Mouse (Mus musculus): ENCODE measurements at regions not wholly inside any gene's neighbourhood (a gene's known extent, or its start where the extent isn't known, plus 50 kb on each side); places are given as distances from the start of the nearest gene placed in this dataset.

DNA sequence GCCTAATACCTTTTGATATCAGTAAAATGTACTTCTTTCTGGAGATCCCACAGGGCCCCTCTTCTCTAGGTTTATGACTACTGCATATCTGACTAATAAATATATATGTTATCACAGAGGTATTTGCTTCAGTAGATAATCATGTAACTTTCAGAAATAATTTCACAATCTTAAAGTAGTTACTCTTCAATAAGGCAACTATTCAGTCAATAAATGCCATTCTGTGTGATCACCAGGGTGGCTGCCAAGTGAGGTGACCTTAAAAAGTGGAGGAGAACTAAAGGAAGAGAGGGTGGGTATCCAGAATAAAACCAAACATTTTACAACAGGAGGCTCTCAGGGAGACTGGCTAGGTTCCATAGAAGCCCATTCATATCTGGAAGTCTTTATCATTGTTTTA is 748.4 kb downstream of the Inhba start:
- DNase-seq (ENCODE audit: low spot score in 2 of 2): no peak

DNA sequence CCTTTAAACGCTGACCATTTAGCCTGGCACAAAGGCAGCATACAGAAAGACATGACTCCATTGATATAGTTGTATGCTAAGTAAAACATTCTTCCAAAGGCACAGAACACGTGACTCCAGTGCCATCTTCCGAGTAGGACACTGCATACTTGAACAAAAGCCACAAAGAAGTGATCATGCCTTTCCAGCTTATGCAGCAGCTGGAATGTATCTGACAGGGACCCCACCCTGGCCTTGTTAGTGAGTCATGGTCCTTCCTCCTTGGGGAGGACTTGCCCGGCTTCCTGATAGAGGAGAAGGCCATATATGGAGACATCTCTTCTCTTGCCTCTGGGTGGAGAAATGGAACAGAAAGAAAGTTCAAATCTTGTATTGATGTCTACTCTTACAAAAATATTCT is 749.8 kb downstream of the Inhba start:
- peak; percentile 20 to 21 for DNase-seq (ENCODE audit: low spot score in 2 of 2)

DNA sequence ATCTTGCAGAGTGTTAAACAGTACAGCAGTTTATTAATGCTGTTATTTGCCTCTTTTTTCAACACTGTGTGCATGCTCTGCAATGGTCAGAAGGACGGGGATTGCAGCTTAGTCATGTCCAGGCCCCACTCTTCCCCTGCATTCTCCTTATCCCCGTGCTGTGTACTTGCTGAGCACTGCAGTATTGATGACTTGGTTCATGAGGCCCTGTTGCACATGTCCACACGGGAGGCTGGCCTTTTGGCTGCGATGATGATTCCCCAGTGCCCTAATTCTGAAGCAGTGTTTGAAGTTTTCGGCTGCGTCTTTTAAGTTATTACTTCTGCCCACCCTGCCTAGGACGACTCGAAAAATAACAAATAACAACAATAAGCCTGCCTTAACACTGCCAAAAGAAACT is 750.7 kb downstream of the Inhba start:
- DNase-seq (ENCODE audit: low spot score in 2 of 2): no peak

DNA sequence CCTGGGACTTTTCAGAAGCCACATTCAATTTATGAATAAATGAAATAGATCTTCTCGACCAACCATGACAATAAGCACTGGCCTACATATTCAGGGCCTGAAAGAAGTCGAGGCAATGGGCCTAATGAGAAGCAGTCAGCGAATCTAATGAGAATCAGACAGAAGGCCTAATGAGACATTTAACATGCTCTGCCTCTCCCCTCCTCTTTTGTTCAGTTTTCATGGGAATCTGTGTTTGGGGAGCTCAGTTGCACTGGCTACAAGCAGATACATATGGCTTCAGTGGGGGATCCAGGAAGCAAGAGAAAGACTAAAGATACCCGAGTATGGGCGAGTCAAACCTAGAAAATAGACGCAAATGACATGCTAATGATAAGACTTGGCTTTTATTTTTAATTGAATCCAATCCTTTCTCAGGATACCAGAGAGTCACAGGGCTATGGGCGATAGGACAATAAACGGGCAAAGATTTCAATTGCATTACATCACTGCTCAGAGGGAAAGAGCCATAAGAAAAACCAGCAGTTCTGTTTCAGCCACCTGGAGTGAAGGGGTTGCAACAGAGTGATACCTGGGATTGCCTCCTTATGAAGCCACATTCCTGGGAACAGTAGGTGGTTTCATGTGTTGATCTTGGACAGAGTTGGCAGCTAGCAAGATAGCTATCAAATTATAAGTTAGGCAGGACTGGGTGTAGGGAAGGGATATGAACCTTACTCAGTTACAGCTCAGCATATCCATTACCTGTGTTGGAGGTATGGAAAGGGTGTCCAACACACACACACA is 751.3 kb downstream of the Inhba start:
- no peak for DNase-seq (ENCODE audit: low spot score in 2 of 2)

DNA sequence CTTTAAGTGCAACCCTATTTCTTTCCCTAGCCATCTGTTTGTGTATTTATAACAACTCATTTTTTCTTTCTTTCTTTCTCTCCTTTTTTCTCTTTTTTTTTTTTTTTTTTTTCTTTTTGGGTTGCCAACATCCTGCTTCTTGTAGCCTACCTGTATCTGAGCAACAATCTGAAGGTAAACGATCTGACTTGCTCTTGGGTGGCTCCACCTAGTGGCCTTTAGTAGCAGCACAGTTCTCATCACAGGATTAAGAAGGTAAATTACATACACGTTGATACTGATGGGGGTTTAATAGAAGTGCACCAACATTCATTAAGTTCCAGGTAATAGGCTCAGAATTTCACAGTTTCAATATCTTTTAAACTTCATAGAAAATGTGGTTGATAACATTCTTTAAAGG is 752.1 kb downstream of the Inhba start:
- DNase-seq (ENCODE audit: low spot score in 2 of 2): peak in 1 of 2 experiments; percentile 23

DNA sequence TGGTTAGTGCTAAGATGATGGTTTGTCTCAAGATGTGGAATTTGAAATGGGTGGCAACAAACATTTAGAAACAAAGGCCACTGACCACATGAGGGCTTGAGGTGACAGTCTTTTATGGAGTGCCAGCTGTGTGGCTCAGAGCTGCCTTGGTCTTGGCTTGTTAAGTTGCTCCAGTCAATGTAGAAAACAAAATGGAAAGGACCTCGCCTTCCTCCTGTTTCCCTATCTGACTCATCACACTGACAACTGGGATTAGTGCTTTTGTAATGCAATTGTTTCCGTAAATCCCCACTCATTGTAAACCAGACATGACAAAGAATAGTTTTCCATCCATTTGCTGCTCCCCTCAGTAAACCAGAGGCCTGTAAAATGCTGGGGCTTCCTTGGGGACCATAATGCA is 757.8 kb downstream of the Inhba start:
- no peak for DNase-seq (ENCODE audit: low spot score in 2 of 2)

DNA sequence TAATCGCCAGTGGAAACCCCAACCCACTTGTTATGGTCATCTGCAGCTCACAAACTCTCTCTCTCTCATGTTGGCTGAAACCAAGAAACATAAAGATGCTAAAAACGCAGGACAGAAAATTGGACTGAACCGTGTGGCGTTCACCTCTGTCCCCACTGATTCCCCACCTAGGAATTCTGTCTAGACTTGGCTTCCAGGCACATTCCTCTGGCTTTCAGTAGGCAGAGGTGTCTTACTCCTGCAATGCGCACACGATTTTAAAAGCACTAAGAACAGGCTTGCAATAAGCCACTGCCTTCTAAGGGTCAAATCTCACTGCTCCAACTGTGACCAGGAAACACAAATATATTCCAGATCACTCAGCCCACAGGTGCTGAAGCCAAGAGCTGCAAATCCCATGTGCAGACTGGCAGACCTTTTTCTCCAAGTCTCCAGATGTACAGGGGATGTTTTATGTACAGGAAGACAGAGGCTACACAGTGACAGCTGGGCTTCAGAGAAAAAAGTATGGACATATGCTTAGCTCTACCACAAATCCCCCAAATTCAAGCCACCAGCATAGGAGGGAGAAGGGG is 758.3 kb downstream of the Inhba start:
- DNase-seq (ENCODE audit: low spot score in 2 of 2): no peak

DNA sequence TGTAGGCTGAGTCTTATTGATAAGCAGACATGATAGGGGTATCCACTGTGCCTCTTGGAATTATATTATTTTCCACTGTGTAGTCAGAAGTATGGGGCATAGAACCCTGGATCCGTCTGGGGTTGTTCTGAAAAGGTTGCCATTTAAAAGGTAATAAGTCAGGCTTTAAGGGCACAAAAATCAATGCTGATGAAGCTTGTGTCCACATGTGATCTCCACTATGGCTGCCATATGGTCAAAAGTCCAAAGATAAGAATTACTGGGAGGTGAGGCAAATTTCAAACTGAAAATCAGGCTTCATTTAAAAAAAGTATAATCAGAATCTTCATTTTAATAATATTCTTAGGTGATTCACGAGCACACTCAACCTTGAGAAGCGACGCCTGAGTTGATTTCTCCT is 760.2 kb downstream of the Inhba start:
- DNase-seq (ENCODE audit: low spot score in 2 of 2): no peak

DNA sequence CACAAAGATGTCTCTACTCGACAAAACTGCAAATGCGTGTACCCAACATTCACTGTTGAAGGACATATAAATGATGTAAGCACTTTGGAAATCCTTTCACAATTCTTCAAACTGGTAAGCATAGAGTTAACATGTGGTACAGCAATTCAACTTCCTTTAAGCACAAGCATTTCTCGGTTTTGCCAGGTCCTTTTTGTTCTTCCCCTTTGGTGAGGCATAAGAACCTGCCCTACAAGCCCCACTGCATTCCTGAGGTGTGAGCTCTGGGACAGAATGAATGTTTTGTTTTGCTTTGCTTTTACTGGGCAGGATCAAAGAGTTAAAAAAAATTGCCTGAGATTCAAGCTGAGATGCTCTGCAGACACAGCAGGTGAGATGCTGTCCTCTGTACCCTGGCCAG is 793.9 kb downstream of the Inhba start:
- DNase-seq (ENCODE audit: low spot score in 2 of 2): peak; percentile 64 to 70
